Mouse (Mus musculus) kidney, adult 18-20 months (tissue): ENCODE results near the gene Sbf2.

ENCODE experiments used
- DNase-seq: peaks from one replicate; pipeline ENCODE4 v3.0.0; 2021

Gene Sbf2

DNA sequence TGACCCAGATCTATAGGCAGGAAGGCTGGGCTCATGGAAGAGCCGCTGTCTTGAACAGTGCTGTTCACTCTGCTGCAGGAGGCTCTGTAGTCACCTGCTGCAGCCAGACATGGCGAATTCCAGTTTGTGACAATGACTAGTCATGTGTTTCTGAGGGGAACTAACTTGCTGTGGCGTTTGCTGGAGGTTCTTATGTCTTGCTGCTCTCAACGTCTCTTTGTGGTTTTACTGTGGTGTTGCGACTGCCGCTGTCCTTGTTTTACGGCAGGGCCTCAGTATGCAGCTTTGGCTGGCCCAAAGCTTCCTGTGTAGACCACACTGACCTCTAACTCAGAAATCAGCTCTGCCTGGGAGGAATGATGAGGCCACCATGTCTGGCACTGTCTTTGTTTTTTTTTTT lies 344.3 kb downstream of the Sbf2 start:
- DNase-seq = no peak

DNA sequence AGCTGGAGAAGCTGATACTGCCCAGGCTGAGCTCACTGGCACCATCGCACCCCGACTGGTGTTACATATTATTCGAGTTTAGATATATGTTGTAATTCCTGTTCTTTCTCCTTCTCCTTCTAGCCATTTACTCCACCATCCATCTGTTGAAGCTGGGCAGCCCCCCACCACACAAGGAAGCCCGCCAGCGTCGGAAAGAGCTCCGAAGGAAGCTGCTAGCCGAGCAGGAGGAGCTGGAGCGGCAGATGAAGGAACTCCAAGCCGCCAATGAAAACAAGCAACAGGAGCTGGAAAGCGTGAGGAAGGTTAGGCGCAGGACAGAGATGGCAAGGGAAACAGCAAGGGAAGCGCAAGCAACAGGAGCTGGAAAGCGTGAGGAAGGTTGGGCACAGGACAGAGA lies 344.9 kb downstream of the Sbf2 start:
- DNase-seq = no peak

- no peak for DNase-seq
Observed at GRCm38 (mm10) chr7:110268511-110268910, 346.2 kb downstream of the Sbf2 start.

- no peak for DNase-seq
Observed at GRCm38 (mm10) chr7:110267994-110268393, 346.7 kb downstream of the Sbf2 start.

DNA sequence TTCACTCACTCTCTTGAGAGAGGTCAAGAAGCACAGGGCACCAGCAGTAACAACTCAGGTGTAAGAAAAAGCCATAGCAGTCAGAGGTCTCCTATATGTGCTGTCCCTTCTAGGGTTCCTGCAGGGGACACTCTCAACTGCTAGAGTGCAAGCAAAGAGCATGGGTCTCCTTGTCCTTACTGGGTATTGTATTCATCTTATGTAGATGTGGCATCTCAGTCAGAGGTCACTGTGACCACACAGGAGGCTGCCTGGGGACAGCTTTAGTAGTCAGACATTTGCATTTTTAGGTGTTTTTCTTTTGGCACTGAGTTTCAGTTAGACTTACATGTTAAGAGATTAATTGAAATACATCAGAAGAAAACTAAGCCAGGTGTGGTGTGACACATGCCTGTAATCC lies 347.7 kb downstream of the Sbf2 start:
- no peak for DNase-seq

DNA sequence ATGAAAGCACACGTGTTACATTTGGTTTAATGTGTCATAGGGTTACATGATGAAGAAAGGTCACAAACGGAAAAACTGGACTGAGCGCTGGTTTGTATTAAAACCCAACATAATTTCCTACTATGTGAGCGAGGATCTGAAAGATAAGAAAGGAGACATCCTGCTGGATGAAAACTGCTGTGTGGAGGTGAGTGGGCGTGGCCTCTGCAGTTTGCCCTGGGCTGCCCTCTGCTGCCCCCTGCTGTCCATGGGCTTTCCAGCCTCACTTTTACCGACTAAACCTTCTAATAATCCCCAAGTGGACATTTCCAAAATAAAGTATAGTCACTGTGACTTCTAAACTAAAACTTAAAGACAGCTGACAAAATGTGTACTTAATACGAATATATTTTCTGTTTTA lies 348.9 kb downstream of the Sbf2 start:
- DNase-seq = peak; percentile 92

GRCm38 (mm10) chr7:110263474-110263873 lies 351.2 kb downstream of the Sbf2 start:
- DNase-seq = no peak

DNA sequence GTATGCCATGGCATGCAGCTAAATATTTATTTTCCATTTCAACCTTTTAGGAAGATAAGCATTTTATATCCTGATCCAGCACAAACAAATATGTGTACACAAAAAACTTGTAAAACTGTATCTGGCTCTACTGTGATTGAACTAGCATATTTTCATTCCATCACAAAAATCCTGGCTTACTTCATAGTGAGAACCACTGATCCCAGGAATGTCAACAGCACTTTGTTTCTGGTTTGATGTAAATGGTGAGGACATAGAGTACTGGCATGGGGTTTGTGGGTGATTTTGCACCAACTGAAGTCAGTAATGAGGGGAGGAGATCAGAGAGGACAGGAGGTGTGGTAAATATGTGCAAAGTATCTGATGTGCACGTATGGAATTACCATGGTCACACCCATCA lies 352.1 kb downstream of the Sbf2 start:
- DNase-seq = no peak

GRCm38 (mm10) chr7:110261807-110262206 lies 352.9 kb downstream of the Sbf2 start:
- DNase-seq = no peak

DNA sequence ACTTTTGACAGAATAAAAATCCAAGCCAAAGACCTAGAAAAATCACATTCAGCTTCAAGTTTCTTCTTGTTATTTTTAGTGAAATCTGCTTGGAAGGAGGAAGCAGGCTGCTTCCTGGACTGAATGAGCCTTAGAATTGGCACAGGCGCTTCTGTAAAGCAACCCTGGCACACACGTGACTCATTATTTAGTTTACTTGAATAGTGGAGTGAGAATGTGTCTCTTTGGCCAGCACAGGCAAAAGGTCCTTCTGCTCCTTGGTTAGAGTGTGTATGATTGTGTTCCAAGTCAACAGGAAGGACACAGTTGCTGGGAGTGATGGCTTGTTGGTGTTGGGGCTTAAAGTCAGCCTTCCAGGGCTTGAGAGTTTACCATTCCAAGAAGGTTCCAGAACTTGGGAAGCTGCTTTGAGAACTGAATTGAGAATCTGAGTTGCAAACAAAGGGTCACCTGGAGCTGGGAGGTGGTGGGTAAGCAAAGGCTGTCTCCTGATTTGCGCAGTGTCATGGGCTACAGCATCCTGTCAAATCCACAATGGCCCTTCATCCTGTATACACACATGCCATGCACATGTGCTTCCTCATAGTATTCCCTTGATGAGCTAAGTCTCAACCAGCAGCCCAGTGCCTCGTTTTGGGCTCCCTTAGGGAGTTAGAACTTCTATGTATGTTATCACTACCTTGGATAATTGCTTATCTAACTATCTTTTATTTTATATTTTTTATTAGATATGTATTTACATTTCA lies 354.6 kb downstream of the Sbf2 start:
- peak; percentile 44 for DNase-seq

DNA sequence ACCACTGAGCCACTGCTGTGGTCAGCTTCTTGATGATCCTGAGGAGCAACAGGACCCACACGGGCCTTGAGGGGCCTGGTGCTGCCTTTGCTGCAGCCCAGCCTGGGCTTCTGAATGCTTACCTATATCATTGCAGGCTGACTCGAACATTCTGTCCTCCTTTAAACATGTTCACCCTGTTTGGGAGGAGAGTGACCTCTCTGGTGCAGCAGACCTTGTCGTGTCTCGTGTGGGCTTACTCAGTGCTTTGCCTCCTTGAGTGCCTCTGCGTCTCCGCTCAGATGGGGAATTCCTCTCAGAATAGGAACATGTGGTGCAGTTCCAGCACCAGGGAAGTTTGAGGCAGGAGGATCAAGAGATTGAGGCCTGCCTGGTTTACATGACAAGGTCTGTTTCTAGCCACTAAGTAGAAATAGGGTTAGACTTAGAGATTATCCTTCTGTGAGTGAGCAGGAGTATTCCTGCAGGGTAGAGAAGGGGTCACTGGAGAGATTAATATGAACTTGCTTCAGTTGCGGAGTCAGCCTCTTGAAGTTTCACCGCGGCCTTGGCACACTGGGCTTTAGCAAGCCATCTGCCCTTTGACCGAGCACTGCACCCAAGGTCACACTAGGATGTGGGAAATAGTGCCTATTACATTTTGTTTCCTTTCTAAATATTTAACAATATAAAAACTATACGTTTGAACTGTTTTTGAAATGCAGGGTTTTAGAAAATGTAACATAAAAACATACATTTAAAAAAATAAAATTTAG lies 356.3 kb downstream of the Sbf2 start:
- DNase-seq = peak; percentile 26
